Mouse (Mus musculus) cerebellum, adult 9-11 months (tissue): ENCODE measurements around the gene Trim6.
"Not testable (repeated sequence)": the region's sequence is repeated elsewhere in the genome, so short reads cannot be mapped to it uniquely, and the experiment has no call there.

Experiments
- DNase-seq: peaks from one replicate; pipeline ENCODE4 v3.0.0; 2022

Gene Trim6

DNA sequence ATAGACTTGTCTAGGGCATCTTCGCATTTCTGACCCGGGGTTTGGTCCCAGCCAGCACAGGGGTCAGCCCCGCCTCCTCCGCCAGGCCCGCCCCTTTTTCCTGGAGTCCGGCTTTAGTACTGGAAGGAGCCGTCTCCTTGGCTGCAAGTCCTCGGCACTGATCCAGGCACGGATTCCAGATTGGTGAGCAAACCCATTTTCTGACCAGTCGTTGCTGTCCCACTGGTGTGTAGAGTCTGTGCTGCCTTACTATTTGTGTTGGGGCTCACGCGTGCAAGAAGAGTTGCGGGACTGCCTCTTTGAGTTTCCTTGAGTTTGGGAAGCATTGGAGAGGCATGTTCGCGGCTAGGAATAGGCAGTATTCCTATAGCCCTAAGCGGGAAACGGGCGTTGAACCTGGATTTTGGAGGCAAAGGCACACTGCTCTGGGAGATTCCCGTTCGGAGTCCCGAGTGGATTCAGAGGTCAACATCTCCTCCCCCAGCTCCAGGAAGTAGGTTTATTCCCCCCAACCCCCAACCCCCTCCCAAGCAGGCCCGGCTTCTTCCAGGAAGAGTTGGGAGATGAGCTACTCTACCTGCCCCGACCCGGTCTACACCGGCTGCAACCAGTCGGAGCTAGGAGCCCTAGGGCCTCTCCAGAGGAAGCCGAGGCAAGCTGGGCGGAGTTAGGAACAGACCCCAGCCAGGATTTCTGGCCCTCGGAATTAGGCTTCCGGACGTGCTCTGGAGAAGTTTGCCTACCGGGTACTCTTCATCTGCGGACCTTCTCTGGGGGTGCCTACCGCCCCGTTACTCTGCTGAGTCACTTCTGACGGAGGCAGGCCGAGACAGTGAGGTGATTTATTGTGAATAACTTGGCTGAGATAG, at the start of gene Trim6:
Gene Trim6, plus strand, starts transcription at position 93 of the 869 bp plus-strand sequence.
- peak; percentile 1 for DNase-seq

DNA sequence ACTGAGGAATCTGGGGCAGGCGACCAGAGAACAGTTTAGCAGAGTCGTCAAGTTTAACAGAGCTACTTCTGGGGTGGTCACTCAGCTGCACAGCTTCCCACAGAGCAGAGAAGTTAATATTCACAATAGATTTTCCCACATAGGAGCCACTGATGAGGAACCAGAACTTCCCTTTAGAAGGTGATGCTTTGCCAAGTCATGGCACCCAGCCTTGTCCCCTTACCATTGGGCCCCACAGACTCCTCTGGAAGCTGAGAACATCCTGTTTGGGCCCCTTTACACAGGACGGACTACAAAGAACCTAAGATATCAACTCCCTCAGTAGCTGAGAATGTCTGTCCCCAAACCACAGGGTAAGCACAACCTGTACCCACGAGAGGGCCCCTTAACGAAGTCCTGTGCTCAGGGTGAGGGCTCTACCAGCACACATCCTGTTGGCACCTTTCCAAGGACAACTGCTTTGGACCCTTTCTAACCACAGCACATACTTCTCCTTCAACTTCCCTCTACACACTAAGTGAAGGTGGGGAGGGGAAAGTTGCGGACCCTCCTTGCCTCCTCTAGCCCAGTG, 48.9 kb upstream of the Trim6 start:
- no peak for DNase-seq

DNA sequence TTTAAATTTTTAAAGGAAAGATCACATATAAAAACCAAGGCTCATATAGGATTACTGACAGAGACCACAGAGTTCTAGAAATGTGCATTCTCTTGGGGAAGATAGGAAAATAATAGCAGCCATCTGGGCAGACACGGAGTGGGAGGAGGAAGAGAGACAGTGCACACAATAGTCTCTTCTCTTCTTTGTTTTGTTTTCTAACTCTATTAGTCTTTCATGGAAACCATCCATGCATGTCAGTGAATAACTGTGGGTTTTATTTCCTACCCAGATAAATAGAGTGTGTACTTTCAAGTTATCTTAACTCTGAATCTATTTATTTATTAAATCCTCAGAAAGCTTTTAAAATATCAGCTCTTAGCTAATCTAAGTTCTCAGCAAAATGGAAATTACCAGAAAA, 43.5 kb upstream of the Trim6 start:
- DNase-seq: no peak

DNA sequence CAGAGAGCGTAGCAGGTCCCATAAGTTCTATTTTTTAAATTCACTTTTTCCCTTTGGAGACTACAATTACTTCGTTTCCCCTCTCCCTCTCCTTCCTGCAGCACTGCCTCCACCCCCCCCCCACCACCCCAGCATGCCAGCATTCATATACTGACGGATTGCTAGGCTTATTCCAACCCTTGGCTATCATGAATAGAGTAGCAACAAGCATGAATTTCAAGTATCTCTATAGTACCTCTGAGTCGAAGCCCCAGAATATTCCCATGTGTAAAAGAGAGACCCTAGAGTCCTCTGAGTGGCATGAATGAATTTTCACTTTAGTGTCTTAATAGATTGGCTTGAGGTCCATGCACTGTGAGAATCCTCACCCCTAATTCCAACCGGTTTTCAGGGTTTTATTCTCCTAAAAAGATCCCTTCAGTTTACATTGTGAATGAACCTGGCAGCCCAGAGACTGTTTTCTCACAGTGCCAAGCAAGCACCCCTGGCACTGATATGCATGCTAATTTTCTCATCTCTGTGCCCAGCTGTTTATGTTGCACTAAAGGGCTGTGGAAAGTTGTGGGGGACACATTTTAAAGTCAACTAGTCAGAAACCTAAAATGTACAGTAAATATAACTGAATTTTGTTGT, 40.1 kb upstream of the Trim6 start:
- no peak for DNase-seq

DNA sequence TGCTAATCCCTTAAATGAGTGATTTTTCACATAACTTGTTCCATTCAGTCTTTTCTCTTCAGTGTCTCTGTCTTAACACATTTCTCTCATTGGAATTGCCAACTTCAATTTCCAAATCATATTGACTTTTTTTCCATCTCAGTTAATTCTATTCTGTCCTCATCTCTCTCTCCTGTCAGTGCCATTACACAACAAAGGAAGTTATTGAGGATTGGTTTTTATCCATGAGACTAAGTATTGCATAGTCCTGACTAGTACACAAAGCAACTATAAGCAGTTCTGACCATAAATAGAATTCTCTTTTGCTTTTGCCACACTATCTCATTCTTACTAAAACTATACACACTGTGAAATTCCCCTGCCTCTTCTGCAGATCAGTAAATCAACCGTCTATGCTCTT, 39.5 kb upstream of the Trim6 start:
- no peak for DNase-seq

DNA sequence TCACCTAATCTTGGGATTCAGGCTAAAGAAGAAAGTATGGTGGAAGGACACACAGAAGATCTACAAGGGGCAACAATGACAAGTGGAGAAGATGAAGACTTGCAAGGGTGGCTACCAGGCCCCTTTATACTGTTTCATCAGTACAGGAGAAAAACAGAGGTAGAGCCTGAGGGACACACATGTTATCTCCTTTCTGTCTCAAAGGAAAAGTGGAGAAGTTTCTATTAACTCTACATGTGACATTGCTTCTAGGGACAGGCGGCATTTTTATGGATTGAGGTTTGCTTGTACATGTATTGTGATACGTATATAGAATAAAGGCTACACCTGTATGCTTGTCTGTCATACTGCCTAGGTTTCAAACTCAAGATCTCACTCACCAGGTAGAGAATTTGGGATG, 35.3 kb upstream of the Trim6 start, which contains the start of gene Olfr648:
Gene Olfr648, minus strand, starts transcription at position 101 of the 400 bp plus-strand sequence.
- DNase-seq: no peak

DNA sequence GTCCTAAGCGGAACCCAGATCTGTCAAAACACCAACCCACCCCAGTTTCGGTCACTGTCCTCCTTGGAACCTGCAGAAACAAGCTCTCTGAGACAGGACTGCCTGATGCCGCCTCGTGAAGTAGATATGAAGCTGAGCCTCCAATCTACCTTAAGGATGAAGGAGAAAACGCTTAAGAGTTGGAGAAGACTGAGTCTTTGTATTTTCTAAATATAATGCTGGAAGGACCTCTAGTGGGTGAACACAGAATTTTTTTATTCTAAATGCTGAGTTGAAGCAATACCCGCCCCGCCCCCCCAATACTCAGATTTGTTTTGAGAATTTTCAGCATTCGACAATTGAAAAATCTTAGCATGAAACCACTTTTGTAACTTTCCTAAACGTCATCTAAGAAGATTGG, 27.3 kb upstream of the Trim6 start:
- DNase-seq: no peak

DNA sequence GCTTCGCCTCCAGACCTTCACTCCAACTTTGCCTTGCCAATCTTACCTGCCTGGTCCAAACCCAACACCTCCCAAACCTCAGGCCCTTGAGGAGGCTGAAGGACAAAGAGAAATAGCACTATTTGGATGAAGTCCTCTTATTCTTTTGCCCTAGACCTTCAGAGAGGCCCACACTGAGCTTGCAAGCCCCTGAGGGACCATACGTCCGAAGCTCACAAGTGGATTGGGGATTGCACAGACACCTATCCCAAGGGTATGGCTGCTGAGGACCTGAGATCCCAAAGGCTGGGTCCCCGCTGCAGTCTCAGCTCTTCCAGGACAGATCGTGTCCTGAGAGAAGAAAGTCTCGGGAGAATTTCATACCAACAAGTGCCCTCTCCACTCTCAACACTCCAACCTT, 22.7 kb upstream of the Trim6 start, which contains the start of gene Olfr649:
Gene Olfr649, minus strand, starts transcription at position 101 of the 400 bp plus-strand sequence.
- no peak for DNase-seq

DNA sequence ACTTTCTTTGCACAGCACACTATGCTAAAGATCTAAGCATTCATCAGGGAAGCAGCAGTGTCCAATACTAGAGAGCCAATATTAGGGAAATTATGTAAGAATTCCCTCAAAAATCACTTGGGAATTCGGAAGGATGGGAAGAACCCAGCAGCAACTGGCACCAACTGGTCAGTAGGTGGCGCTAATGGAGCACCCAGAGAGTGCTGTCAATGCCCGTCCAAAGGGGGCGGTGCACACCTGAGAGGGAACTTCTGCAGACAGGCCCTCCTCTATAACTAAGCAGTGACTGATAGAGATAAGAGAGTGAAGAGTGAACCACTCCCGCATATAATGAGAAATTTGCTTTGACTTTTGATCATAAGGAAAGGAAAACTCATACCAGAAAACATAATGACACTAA, 18.8 kb upstream of the Trim6 start:
- no peak for DNase-seq

DNA sequence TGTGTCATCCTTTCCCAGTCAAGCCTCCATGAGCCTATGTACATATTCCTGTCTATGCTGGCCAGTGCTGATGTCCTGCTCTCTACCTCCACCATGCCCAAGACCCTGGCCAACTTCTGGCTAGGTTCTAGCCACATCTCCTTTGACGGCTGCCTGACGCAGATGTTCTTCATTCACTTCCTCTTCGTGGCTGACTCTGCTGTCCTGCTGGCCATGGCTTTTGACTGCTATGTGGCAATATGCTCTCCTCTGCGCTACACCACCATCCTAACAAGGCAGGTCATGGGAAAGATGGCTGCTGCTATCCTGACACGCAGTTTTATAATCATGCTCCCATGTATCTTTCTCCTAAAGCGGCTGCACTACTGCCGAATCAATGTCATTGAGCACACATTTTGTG, 12.4 kb upstream of the Trim6 start:
- no peak for DNase-seq

DNA sequence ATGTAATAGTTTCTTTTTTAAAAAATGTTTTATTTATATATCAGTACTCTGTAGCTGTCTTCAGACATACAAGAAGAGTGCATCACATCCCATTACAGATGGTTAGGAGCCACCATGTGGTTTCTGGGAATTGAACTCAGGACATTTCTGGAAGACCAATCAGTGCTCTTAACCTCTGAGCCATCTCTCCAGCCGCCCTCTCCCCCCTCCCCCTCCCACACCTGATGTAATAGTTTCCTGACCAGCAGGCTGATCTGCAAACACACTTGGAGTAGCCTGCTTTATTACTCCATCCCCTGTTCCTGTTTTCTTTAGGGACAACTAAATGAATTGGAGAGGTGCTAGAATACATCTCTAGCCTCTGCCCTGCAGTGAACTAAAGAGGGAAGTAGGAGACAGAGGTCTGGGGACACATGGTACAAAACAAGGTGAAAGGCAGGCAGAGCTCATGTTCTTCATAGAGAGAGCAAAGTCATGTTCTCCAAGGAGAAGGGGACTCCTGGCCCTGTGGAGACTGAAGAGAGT, 2.5 kb upstream of the Trim6 start:
- DNase-seq: no peak

DNA sequence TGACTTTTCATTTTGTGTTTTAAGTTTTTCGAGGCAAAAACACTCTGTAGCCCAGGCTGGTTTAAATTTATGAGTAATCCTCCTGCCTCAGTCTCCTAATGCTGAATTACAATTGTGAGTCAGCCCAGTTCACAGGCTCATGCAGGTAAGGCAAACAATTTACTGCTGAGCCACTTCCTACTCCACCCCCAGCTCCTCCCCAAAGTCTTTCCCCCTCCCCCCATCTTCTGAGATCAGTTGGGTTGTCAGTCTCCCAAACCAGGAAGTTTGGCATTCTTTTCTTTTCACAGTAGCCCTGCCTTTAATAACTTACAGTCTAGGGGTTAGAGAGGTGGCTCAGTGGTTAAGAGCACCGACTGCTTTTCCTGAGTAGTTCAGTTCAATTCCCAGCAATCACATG, 712 bp upstream of the Trim6 start:
- no peak for DNase-seq

DNA sequence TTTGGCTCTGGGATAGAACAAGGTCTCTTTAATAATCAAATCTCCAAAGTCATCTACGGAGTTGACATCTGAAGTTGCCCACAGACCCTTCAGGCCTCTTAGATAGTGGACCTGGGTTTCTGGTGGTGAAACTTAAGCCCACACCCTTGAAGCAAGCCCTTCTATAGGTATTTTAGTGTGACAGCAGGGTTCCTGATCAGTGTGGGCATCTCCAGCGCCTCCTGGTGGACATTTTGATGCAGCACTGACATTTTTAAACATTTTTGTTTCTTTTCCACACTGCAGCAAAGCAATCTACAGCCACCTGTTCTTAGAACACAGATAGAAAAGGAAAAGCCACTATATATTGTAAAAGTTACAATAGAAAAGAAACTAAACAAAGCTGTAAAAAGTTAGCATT, 12.6 kb downstream of the Trim6 start:
- DNase-seq: no peak

DNA sequence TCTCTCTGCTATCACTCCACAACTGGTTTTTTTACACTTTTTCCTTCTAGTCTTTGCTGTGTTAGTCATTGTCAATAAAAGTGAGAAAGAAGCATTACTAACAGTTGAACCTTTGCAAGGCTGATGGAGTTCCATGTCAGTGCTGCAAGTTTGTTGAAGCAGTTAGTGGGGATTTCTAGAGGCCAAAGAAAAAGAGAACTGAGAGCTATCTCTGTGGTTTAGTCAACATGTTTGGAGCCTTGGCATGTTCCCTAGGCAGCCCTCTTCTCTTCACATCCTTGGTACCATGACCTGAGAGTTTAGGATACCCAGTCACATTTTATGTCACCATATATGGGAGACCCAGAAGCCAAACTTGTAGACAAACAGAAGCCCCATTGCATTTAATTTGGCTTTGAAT, 22.3 kb downstream of the Trim6 start:
- no peak for DNase-seq

DNA sequence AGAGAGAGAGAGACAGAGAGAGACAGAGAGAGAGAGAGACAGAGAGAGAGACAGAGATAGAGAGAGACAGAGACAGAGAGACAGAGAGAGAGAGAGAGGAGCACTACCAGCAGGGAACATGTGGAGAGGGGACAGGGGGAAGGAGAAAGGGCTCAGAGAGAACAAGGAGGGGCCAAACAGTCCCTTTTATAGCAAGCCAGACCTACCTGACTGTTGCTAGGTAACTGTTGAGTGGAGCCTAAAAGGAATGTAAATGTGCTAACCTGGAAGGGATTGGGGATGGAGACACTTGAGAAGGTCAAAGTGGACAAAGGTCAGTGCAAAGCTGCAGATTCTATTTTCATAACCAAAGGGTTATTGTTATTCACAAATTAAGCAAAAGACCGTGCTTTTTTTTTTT, 25.0 kb downstream of the Trim6 start:
- DNase-seq: no peak

DNA sequence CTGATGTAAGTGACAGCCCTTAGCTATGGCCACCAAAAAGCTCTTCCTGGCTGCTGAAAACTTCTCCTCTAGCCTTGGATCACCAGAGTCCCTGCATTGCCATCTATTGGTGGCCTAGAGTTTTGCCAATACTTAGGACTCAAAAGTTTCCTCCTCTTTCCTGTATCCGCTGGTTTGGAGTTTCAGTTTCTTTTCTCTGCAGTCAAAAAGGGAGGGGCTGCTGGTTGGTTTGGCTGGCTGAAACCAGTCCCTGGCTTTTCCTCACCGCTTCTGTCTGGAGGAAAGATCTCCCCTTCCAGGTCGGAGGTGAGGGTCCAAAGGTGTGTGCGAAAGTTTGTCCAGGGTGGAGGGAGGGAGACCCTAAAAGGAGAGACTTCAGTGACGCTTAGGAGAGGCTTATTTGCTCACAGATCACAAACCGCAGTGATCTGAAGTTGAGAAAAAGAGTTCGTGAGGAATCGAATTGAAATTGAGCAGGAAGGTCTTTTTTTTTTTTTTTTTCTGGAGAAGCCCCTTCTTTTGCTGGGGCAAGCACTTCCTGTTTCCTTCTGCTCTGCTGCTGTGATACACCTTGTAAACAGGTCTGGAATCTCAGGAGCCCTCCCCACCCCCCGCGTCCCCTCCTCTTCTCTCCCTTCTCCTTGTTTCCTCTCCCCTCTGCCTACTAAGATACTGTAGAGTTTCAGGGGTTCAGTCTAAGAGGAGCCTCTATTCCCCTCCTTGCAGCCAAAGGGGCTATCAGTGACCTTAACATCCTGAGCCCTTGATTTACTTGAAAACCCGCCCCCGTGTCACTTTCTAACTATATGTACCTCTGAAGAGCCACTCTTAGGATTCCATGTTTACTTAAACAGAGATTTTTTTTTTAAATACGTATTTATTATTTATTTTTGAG, 25.9 kb downstream of the Trim6 start, which contains the start of gene Trim34a:
Gene Trim34a, plus strand, starts transcription at position 171 of the 895 bp plus-strand sequence.
- no peak for DNase-seq

DNA sequence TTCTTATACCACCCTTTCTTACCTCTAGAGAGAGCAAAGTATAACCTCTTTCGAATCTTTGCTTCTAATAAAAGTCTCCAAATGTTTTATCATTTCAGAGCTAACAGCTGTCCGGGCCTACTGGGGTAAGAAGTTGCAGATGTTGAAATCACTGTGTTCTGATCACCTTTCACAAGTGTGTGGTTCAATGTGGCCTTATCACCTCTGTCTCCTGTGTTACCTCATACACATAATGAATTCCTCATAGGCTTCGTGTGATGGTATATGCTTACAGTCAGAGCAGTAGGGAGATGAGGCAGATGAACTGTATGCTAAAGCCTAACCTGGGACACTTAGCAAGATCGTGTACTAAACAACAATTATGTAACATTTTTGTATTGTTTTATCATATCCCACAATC, 41.8 kb downstream of the Trim6 start:
- not testable (repeated sequence) for DNase-seq

DNA sequence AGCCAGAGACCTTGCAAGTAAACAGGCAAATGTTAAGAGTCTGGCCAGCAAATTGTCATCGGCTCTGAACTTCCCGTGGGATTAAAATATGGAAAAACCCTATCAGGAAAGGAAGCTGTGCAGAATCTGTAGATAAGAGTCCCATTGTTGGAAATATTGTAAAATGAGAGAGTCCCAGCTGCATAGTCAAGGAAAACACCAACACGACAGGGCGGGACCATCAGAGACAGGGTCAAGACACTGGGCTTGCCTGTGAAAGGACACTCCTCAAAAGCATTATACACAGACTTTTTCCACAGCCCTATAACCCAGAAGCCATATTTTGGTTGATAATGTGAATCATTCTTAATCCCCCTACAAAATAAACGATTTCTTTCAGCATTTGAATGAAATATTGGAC, 46.7 kb downstream of the Trim6 start:
- not testable (repeated sequence) for DNase-seq

DNA sequence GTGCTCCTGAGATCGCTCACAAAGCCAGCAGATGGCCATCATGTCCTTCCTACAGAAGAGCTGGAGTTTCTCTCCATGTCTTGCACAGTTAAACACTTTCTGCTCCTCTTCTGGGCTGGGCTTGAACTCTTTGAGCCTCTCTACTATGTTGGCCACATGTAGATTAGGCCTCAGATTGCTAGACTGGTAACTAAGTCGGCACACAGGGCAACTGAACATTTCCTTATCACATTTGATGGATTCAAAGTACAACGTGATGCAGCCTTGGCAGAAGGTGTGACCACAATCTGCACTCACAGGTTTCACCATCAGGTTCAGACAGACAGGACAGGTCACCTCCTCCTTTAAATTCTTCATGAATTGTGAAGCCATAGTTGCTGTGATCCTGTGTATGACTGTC, 60.8 kb downstream of the Trim6 start:
- not testable (repeated sequence) for DNase-seq
